13 mouse cellular contexts compared by ENCODE assay signal in genomic region chr19:45656810-45657595, GRCm38 (mm10). TPM values are rescaled to one million over a fixed set of nuclear protein-coding genes. Genes with fewer than 3 reads are reported as not detected.
DNase-seq lines count a peak whose midpoint lies in the region; ATAC-seq and TF ChIP-seq lines count a peak whose summit lies in the region.
"Had no signal": no experiment of that assay in that cellular context is flagged by ENCODE, and none has a peak within 500 bp of the region (broad histone marks: within the 10 kb centered on the region; RNA-seq: fewer than 3 reads in every experiment).

No protein-coding gene starts in this region.

- no peaks in the 10 kb centered on the region for H3K36me3 ChIP-seq in embryonic facial prominence, embryonic 12.5 days
- no peaks in the 10 kb centered on the region for H3K36me3 ChIP-seq in embryonic facial prominence, embryonic 10.5 days (replicated peaks)
- H3K36me3 ChIP-seq in kidney, adult 2 months (ENCODE audit: control insufficient read depth, insufficient read depth, low read length): no peaks in the 10 kb centered on the region
- no peaks in the 10 kb centered on the region for H3K36me3 ChIP-seq in liver, embryonic 11.5 days (ENCODE audit: control insufficient read depth, insufficient read depth, low read length)
- H3K36me3 ChIP-seq in intestine, embryonic 16.5 days (ENCODE audit: control insufficient read depth, insufficient read depth, low read length): no peaks in the 10 kb centered on the region

- no peak for TF ChIP-seq POLR2A in kidney, adult 2 months (IDR thresholded peaks at IDR 0.05; ENCODE audit: low read depth, low read length)

- H3K4me2 ChIP-seq in embryonic facial prominence, embryonic 12.5 days (replicated peaks): no peak overlapping the region
- peak overlapping the region; percentile 44 for H3K4me2 ChIP-seq in liver, embryonic 11.5 days
- no peak overlapping the region for H3K4me2 ChIP-seq in intestine, embryonic 16.5 days (ENCODE audit: low read depth, low read length)

- no peak overlapping the region for H3K4me3 ChIP-seq in embryonic facial prominence, embryonic 12.5 days
- H3K4me3 ChIP-seq in embryonic facial prominence, embryonic 10.5 days: no peak overlapping the region
- H3K4me3 ChIP-seq in kidney, adult 2 months (ENCODE audit: insufficient read depth, low read depth, low read length): no peak overlapping the region
- no peak overlapping the region for H3K4me3 ChIP-seq in liver, embryonic 11.5 days (ENCODE audit: low read depth, low read length)
- H3K4me3 ChIP-seq in intestine, embryonic 16.5 days (ENCODE audit: low read length): no peak overlapping the region

- H3K9me3 ChIP-seq in embryonic facial prominence, embryonic 12.5 days: no peaks in the 10 kb centered on the region
- H3K9me3 ChIP-seq in embryonic facial prominence, embryonic 10.5 days: no peaks in the 10 kb centered on the region
- no peaks in the 10 kb centered on the region for H3K9me3 ChIP-seq in liver, embryonic 11.5 days (ENCODE audit: control insufficient read depth, low read length)
- H3K9me3 ChIP-seq in intestine, embryonic 16.5 days (ENCODE audit: control insufficient read depth, low read length): no peaks in the 10 kb centered on the region

- peaks cover 57% of the 10 kb centered on the region for H3K4me1 ChIP-seq in embryonic facial prominence, embryonic 12.5 days
- peaks cover 78% of the 10 kb centered on the region for H3K4me1 ChIP-seq in embryonic facial prominence, embryonic 10.5 days
- peaks cover 17% of the 10 kb centered on the region for H3K4me1 ChIP-seq in kidney, adult 2 months (ENCODE audit: control insufficient read depth, insufficient read depth, low read length)
- peaks cover 22% of the 10 kb centered on the region for H3K4me1 ChIP-seq in liver, embryonic 11.5 days (replicated peaks; ENCODE audit: control insufficient read depth, insufficient read depth, low read length)
- peaks cover 30% of the 10 kb centered on the region for H3K4me1 ChIP-seq in intestine, embryonic 16.5 days (ENCODE audit: control insufficient read depth, insufficient read depth, low read length)

- peak overlapping the region; percentile 50; the same call in 1 of the 2 replicates for H3K27ac ChIP-seq in embryonic facial prominence, embryonic 12.5 days
- H3K27ac ChIP-seq in embryonic facial prominence, embryonic 10.5 days (replicated peaks): no peak overlapping the region
- no peak overlapping the region for H3K27ac ChIP-seq in kidney, adult 2 months (ENCODE audit: insufficient read depth, low read depth, low read length)
- H3K27ac ChIP-seq in liver, embryonic 11.5 days (ENCODE audit: low read depth, low read length): peak overlapping the region; percentile 75
- H3K27ac ChIP-seq in intestine, embryonic 16.5 days (ENCODE audit: low read length): no peak overlapping the region

- no peak for ATAC-seq in embryonic facial prominence, embryonic 12.5 days (ENCODE audit: insufficient number of reproducible peaks, insufficient read depth, low FRiP score, low TSS enrichment)
- no peak for ATAC-seq in liver, embryonic 11.5 days (replicated peaks; ENCODE audit: low FRiP score)
- no peak for ATAC-seq in intestine, embryonic 16.5 days
- ATAC-seq: activated CD4-positive, CD25-positive, alpha-beta regulatory T cell, adult 4 months; hindbrain, embryonic 16.5 days had no signal

- 60% methylated on average over 8 of the region's 8 CpGs for WGBS in embryonic facial prominence, embryonic 12.5 days
- 78% methylated on average over 8 of the region's 8 CpGs for WGBS in embryonic facial prominence, embryonic 10.5 days
- WGBS in kidney, adult 2 months: 30% methylated on average over 8 of the region's 8 CpGs
- 67% methylated on average over 8 of the region's 8 CpGs for WGBS in liver, embryonic 11.5 days
- WGBS in intestine, embryonic 16.5 days: 62% methylated on average over 8 of the region's 8 CpGs

- no peak for DNase-seq in embryonic facial prominence, embryonic 10.5 days (ENCODE audit: low spot score)
- peak; percentile 63 for DNase-seq in kidney, adult 2 months
- no peak for DNase-seq in kidney, postnatal 10 days
- peak; percentile 55 for DNase-seq in Muller cell, postnatal 12 days (ENCODE audit: inconsistent ontology term)
- no peak for DNase-seq in liver, embryonic 11.5 days (ENCODE audit: low spot score)
- DNase-seq in right cerebral cortex, adult 18-20 months: no peak
- DNase-seq: cerebellum, postnatal 10 days; kidney, postnatal 14 days; right cerebral cortex, postnatal 4 days had no signal

- TF ChIP-seq CTCF in kidney, adult 2 months (conservative IDR thresholded peaks at IDR 0.05; ENCODE audit: insufficient read depth, insufficient read length, low read depth, low read length): no peak

- H3K27me3 ChIP-seq in embryonic facial prominence, embryonic 12.5 days: no peaks in the 10 kb centered on the region
- peaks cover 4% of the 10 kb centered on the region; the same call in 1 of the 2 replicates for H3K27me3 ChIP-seq in embryonic facial prominence, embryonic 10.5 days (replicated peaks; ENCODE audit: low read depth, poor library complexity, severe bottlenecking)
- H3K27me3 ChIP-seq in kidney, adult 2 months (replicated peaks; ENCODE audit: control insufficient read depth, insufficient read depth, low read length): no peaks in the 10 kb centered on the region
- no peaks in the 10 kb centered on the region for H3K27me3 ChIP-seq in liver, embryonic 11.5 days (replicated peaks; ENCODE audit: control insufficient read depth, insufficient read depth, low read length)
- H3K27me3 ChIP-seq in intestine, embryonic 16.5 days (replicated peaks; ENCODE audit: control insufficient read depth, insufficient read depth, low read length): no peaks in the 10 kb centered on the region

- no peak overlapping the region for H3K9ac ChIP-seq in embryonic facial prominence, embryonic 12.5 days
- H3K9ac ChIP-seq in liver, embryonic 11.5 days (ENCODE audit: low read depth, low read length): peak overlapping the region; percentile 31; the same call in 1 of the 2 replicates
- H3K9ac ChIP-seq in intestine, embryonic 16.5 days (ENCODE audit: low read depth, low read length): no peak overlapping the region

RNA-seq across cellular contexts. Expression of gene Fbxw4, which starts 3.1 kb away (rescaled TPM):
- 6.8 and 7.9 TPM in 2 replicates for polyA plus RNA-seq in embryonic facial prominence, embryonic 12.5 days (2016; fragmentation: Nextera tagmentation; extraction: Ambion mirVana)
- 4.2 and 4.7 TPM in 2 replicates for polyA plus RNA-seq in embryonic facial prominence, embryonic 10.5 days (2016; fragmentation: Nextera tagmentation; extraction: Ambion mirVana)
- polyA plus RNA-seq in kidney, adult 2 months (2012; rRNA removed): 43.0 and 56.4 TPM in 2 replicates
- polyA plus RNA-seq in liver, embryonic 11.5 days (2014; fragmentation: Nextera tagmentation; extraction: Ambion mirVana): 3.0 and 5.0 TPM in 2 replicates
- polyA plus RNA-seq in intestine, embryonic 16.5 days (2015; fragmentation: Nextera tagmentation; extraction: Ambion mirVana): 2.5 and 2.8 TPM in 2 replicates

Comparison
In these comparisons a context has a peak if more than half of its experiments do, and no peak if none do; other contexts are left out.
1. H3K27ac ChIP-seq: peak in embryonic facial prominence, embryonic 12.5 days (single experiment) and liver, embryonic 11.5 days (single experiment); none in embryonic facial prominence, embryonic 10.5 days (single experiment), kidney, adult 2 months (single experiment) and intestine, embryonic 16.5 days (single experiment).
2. DNase-seq: peak in kidney, adult 2 months (single experiment) and Muller cell, postnatal 12 days (single experiment); none in embryonic facial prominence, embryonic 10.5 days (single experiment), kidney, postnatal 10 days (single experiment), liver, embryonic 11.5 days (single experiment) and right cerebral cortex, adult 18-20 months (single experiment).